Mouse (Mus musculus): ENCODE results near the gene Aplnr.

DNA sequence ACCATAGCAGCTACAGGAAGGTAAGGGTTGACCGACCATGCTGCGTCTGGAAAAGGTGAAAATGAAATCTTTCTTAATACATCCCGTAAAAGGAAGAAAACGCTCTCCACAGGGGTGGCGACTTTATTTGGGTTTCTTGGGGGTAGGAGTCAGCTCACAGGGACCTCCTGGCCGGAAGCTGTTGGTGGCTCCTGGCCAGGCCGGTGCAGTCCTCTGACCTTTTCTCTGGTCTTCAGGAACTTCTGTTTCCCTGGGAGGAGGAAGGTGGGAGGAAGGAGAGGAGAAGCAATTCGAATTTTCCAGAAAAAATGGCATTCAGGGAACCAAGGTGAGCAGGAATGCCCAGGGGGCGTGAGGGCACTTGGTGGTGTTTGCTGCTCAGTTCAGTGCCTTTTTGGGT lies 19.3 kb downstream of the Aplnr start:
- TF ChIP-seq CTCF (IDR thresholded peaks at IDR 0.05; ENCODE audit: low read depth) = no peak
- TF ChIP-seq EP300 (optimal IDR thresholded peaks at IDR 0.05) = no peak

All from stomach, postnatal 0 days (tissue).